Mouse (Mus musculus) cortical plate, adult 2 months (tissue): ENCODE measurements around the gene Cops7b. TPM values are rescaled to one million over a fixed set of nuclear protein-coding genes. Genes with fewer than 3 reads are reported as not detected.

Source experiments
- H3K27ac ChIP-seq: fragments of 200-500 bp; 2 replicates; pipeline ENCODE4 v1.5.1; 2012; ENCODE audit warnings: low read length, control low read depth, inconsistent platforms; ENCODE audit not compliant: insufficient read depth
- H3K4me1 ChIP-seq: fragments of 200-500 bp; 2 replicates; pipeline ENCODE4 v1.6.1; 2011; ENCODE audit warnings: low read length; ENCODE audit not compliant: control insufficient read depth, insufficient read depth
- H3K4me3 ChIP-seq: fragments of 200-500 bp; 2 replicates; pipeline ENCODE4 v1.5.1; 2011; ENCODE audit warnings: mild to moderate bottlenecking, low read length, control low read depth; ENCODE audit not compliant: insufficient read depth
- CTCF ChIP-seq: fragments of 200-500 bp; IDR thresholded peaks from 2 replicates; pipeline ENCODE4 v1.5.1; 2011; ENCODE audit warnings: mild to moderate bottlenecking, control low read depth, low read length; ENCODE audit not compliant: insufficient read depth; ENCODE audit errors: extremely low read depth
- POLR2A ChIP-seq: fragments of 200-500 bp; IDR thresholded peaks from 2 replicates; pipeline ENCODE4 v1.6.1; 2011; ENCODE audit warnings: mild to moderate bottlenecking, low read length, control low read depth; ENCODE audit not compliant: insufficient read depth; ENCODE audit errors: extremely low read depth
- polyA plus RNA-seq: library from polyadenylated mRNA; depleted of rRNA; stranded (reverse); fragments of >200 nt; gene quantifications from 2 replicates; pipeline ENCODE4 v1.2.3, GENCODE M21; 2012

Gene Cops7b
- polyA plus RNA-seq, 1 experiment, result 38.7 TPM

GRCm38 (mm10) chr1:86623001-86624000 is 40.6 kb downstream of the Cops7b start:
- H3K4me3 ChIP-seq, result no peak overlapping the region
- no peak for TF ChIP-seq CTCF
- TF ChIP-seq POLR2A, result no peak
- peak overlapping the region; percentile 25; the same call in 1 of the 2 replicates for H3K27ac ChIP-seq

DNA sequence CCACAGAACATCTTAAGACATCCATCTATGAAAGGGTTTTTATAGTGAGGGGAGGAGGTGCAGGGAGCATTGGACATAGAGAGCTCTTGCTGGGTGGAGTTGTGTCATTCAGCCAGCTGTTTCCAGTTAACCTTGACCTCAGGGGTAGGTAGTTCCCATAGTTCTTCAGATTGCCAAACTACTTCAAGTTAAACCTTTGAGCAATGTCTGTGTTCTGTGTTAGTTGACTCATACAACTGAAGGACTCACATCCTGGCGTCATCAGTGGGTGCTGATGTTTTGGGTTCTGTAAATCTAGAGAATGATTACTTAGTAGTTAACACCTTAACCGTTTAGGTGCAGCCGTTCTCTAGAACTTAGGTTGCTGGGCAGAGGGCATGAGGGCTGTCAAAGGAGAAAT is 45.6 kb downstream of the Cops7b start:
- H3K4me3 ChIP-seq, result no peak overlapping the region
- no peak overlapping the region for H3K27ac ChIP-seq
- no peaks in the 10 kb centered on the region for H3K4me1 ChIP-seq
- TF ChIP-seq POLR2A (no peak), CTCF (no peak)

More at GRCm38 (mm10) chr1:86623001-86624000, 40.6 kb downstream of the Cops7b start:
- no peaks in the 10 kb centered on the region for H3K4me1 ChIP-seq

DNA sequence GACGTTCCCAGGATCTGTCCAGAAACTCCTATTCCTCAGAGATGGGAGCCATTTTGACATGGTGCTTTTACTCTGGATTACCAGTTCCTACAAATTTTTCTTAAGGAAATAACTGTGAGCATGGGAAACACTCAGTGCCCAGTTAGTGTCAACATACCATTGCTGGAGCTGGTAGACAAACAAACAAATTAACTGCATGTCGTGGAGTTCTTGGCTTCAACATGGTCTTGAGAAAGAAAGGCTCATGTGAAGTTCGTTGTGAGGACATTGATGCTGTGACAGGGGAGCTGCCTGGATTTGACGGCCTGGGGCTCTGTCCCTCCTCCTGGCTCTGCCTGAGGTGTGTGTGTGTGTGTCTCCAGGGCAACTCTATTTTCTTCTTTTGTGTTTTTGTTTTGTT is 47.2 kb downstream of the Cops7b start:
- H3K4me3 ChIP-seq, result no peak overlapping the region
- no peak overlapping the region for H3K27ac ChIP-seq
- no peak for TF ChIP-seq POLR2A
- TF ChIP-seq CTCF, result no peak
- H3K4me1 ChIP-seq, result no peaks in the 10 kb centered on the region

GRCm38 (mm10) chr1:86630527-86630926 is 47.8 kb downstream of the Cops7b start:
- H3K4me3 ChIP-seq, result no peak overlapping the region
- no peaks in the 10 kb centered on the region for H3K4me1 ChIP-seq
- no peak overlapping the region for H3K27ac ChIP-seq
- TF ChIP-seq CTCF (no peak), POLR2A (no peak)

DNA sequence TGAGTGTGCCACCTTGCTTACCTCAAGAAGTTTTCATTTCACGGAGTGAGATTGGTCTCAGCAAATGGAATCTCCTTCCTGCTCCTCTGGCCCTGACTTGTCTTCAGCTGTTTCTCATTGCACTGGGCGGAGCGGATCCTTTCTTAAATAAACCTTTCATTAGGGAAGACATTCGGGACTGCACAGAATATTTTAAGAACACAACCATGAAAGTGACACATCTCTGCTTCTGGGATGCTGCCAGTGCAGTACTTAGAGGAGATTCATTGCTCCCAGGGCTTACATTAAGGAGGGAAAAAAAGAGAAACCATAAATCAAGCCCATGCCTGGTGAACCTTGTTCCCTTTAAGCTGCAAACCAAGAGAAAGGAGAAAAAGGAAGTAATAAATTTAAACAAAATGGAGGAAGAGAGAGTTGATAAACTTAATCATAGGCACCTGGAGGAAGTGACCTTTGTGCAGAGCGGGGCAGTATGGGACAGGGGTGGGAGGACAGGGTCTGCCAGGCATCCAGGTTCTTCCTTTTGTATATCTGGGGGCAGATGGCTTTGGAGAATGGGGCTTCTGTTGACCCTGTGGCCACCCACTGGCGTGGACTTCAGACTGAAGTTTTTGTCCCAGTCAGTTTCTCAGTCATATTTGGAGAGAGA is 50.2 kb downstream of the Cops7b start:
- Histone ChIP-seq H3K4me3 (no peak overlapping the region), H3K4me1 (no peaks in the 10 kb centered on the region), H3K27ac (no peak overlapping the region)
- TF ChIP-seq POLR2A (no peak), CTCF (no peak)

DNA sequence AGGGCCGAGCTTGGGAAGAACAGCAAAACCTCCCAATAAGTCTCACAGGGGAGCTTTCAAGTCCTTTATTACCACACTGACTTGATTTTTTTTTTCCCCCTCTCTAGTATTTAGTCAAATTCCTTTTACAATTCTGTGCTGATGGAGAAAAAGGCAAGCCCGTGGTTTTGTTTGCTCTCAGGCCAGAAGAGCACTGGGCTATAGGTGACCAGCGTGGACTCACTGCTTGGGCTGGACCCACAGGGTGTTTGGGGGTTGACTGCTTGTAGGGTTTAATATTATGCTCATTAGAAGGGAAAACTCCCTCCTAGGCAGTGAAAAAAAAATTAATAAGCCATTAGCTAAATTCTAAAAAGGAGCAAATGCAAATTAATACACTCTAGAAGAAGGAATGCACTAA is 50.7 kb downstream of the Cops7b start:
- H3K27ac ChIP-seq, result no peak overlapping the region
- H3K4me1 ChIP-seq, result no peaks in the 10 kb centered on the region

DNA sequence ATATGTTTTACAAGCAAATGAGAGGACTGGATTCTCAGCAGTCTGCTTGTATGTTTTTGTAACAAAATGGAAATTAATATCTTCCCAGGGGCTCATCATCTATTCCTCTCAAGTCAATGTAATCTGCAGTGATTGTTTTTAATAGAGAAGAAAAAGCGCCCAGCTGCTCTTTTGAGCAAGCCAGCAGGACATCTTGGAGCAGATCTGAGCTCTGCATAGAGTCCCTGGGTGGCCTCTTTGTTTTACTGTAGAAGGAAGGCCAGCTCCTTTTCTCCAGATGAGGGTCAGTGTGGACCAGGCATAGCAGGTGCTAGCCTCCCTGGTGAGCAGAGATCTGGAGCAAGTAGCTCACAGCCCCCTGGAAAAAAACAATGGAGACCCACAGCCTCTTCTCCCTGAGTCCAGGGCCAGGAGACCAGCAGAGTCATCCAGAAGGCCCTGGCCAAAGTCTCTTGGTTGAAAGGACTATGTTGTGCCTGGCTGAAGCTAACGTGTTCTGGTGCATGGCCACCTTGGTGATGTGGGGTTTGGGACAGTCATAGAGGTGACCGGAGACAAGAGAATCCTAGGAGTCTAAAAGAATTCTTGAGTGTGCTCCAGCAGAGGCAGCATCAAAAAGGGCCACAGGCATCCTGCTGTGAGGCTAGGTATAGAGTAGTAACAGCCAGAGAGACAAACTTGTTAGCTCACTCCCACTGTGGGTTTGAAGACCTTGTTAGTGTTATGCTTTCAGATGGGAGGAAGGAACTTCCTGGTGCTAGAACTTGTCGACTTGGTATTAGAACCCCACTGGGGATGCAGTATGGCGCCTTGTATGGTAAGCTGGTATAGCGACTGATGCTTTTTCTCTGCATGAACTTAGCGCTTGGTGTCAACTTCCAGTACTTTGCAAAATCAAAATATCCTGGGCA is 51.4 kb downstream of the Cops7b start:
- H3K4me3 ChIP-seq, result no peak overlapping the region
- H3K27ac ChIP-seq, result no peak overlapping the region
- no peaks in the 10 kb centered on the region for H3K4me1 ChIP-seq
- TF ChIP-seq CTCF (no peak), POLR2A (no peak)

More for the DNA sequence above, 50.7 kb downstream of the Cops7b start:
- H3K4me3 ChIP-seq, result no peak overlapping the region
- TF ChIP-seq CTCF, result no peak
- no peak for TF ChIP-seq POLR2A

GRCm38 (mm10) chr1:86634751-86635359 is 52.2 kb downstream of the Cops7b start:
- Histone ChIP-seq H3K4me1 (no peaks in the 10 kb centered on the region), H3K27ac (no peak overlapping the region), H3K4me3 (no peak overlapping the region)
- TF ChIP-seq CTCF, result no peak
- TF ChIP-seq POLR2A, result no peak
